In the genomic region with DNA sequence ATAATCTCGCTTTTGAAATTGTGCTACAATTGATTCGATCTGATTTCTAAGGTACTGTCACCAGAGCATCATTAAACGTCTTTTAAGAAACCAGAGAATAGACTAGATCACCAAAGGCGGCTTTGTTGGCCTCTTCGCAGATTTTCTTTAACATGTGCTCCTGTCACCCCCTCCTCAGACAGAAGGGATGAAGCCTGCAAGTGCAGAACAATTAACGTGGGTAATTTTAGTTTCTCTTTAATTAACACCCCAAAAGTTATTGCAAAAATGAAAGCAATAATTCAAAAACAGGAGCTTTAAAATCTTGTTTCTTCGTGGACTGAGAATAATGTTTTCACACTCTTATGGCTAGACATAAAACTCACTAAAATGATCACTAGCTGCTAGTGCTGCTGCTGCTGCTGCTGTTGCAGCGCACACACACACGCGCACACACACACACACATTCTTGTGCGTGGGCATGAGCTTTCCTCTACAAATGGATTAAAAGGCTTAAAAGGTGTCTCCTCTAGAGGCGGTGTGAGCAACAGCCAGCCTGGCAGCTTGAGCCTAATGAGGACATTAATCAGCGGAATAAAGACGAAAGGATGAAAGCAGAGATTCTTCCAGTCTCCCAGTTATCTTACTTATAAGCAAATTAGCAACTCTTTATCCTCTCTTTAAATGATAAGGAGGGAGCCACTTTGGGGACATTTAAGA, we compare ENCODE assay signal across 8 mouse cellular contexts.
DNase-seq lines count a peak whose midpoint lies in the region; ATAC-seq lines count a peak whose summit lies in the region.

No protein-coding gene starts in this region.

- no peak overlapping the region for H3K27ac ChIP-seq in heart, embryonic 16.5 days (ENCODE audit: low read length)
- H3K27ac ChIP-seq in hindbrain, embryonic 13.5 days, result peak overlapping the region; percentile 66; the same call in 1 of the 2 replicates
- H3K27ac ChIP-seq in neural tube, embryonic 14.5 days (ENCODE audit: low read depth, low read length), result no peak overlapping the region

- intact Hi-C loops in heart, postnatal 36 days (cut with DNase I), result no loop called here

- no peaks in the 10 kb centered on the region for H3K9me3 ChIP-seq in heart, embryonic 16.5 days (replicated peaks; ENCODE audit: control insufficient read depth, low read length)
- H3K9me3 ChIP-seq in hindbrain, embryonic 13.5 days, result no peaks in the 10 kb centered on the region
- no peaks in the 10 kb centered on the region for H3K9me3 ChIP-seq in neural tube, embryonic 14.5 days (ENCODE audit: control insufficient read depth, low read length)

- H3K9ac ChIP-seq in heart, embryonic 16.5 days (ENCODE audit: low read length), result no peak overlapping the region; the same call in 1 of the 2 replicates
- H3K9ac ChIP-seq in hindbrain, embryonic 13.5 days, result no peak overlapping the region
- no peak overlapping the region for H3K9ac ChIP-seq in neural tube, embryonic 14.5 days (replicated peaks; ENCODE audit: low read depth, low read length)

- 51% methylated on average over 14 of the region's 14 CpGs for WGBS in heart, embryonic 16.5 days
- WGBS in hindbrain, embryonic 13.5 days, result 16% methylated on average over 14 of the region's 14 CpGs
- WGBS in neural tube, embryonic 14.5 days, result 17% methylated on average over 14 of the region's 14 CpGs

- H3K4me1 ChIP-seq in heart, embryonic 16.5 days (ENCODE audit: control insufficient read depth, insufficient read depth, low read length), result peaks cover 6% of the 10 kb centered on the region; the same call in 1 of the 2 replicates
- H3K4me1 ChIP-seq in hindbrain, embryonic 13.5 days (replicated peaks), result peaks cover 25% of the 10 kb centered on the region
- H3K4me1 ChIP-seq in neural tube, embryonic 14.5 days (ENCODE audit: control insufficient read depth, insufficient read depth, low read length), result peaks cover 13% of the 10 kb centered on the region

- 0 out of 2 replicates have a peak overlapping the region, but pooled peaks have one; percentile 16 for H3K4me3 ChIP-seq in heart, embryonic 16.5 days (ENCODE audit: low read length)
- peak overlapping the region; percentile 19 for H3K4me3 ChIP-seq in hindbrain, embryonic 13.5 days
- H3K4me3 ChIP-seq in neural tube, embryonic 14.5 days (ENCODE audit: low read depth, low read length), result no peak overlapping the region

- peak overlapping the region; percentile 50 for H3K4me2 ChIP-seq in heart, embryonic 16.5 days (ENCODE audit: low read depth, low read length)
- peak overlapping the region; percentile 45 for H3K4me2 ChIP-seq in hindbrain, embryonic 13.5 days
- peak overlapping the region; percentile 40 for H3K4me2 ChIP-seq in neural tube, embryonic 14.5 days (ENCODE audit: low read depth, low read length)

- H3K36me3 ChIP-seq in heart, embryonic 16.5 days (ENCODE audit: control insufficient read depth, insufficient read depth), result no peaks in the 10 kb centered on the region
- no peaks in the 10 kb centered on the region for H3K36me3 ChIP-seq in hindbrain, embryonic 13.5 days
- no peaks in the 10 kb centered on the region for H3K36me3 ChIP-seq in neural tube, embryonic 14.5 days (ENCODE audit: control insufficient read depth, insufficient read depth, low read length)

- no peaks in the 10 kb centered on the region for H3K27me3 ChIP-seq in heart, embryonic 16.5 days (ENCODE audit: control insufficient read depth, insufficient read depth, low read length)
- H3K27me3 ChIP-seq in hindbrain, embryonic 13.5 days, result peaks cover 77% of the 10 kb centered on the region
- peaks cover 28% of the 10 kb centered on the region for H3K27me3 ChIP-seq in neural tube, embryonic 14.5 days (ENCODE audit: control insufficient read depth, insufficient read depth, low read length)

- no peak for DNase-seq in heart, postnatal 36 days
- DNase-seq in embryo, embryonic 10.5 days (ENCODE audit: low spot score), result peak; percentile 70
- DNase-seq in adipocyte (ENCODE audit: low spot score), result no peak
- DNase-seq in ovary, adult 18-20 months (ENCODE audit: low spot score), result no peak
- no peak for DNase-seq in spleen, postnatal 14 days (ENCODE audit: low spot score in 2 of 2)

- no peak for ATAC-seq in heart, embryonic 16.5 days (replicated peaks; ENCODE audit: extremely low read depth, insufficient read depth, low FRiP score)
- ATAC-seq in hindbrain, embryonic 13.5 days (ENCODE audit: low FRiP score), result peak; percentile 87
- peak; percentile 83 for ATAC-seq in neural tube, embryonic 14.5 days (ENCODE audit: low read depth)
